Mouse (Mus musculus) bone marrow macrophage, adult 2 months (primary cell): ENCODE data around the gene Nudt16l1. TPM values are rescaled to one million over a fixed set of nuclear protein-coding genes. Genes with fewer than 3 reads are reported as not detected.
A peak's percentile ranks its signal among the peaks of the same experiment; 100 is the strongest.

Source experiments
- H3K27ac ChIP-seq: 2 replicates; pipeline ENCODE4 v1.5.1; 2012; ENCODE audit warnings: low read depth, low read length; ENCODE audit not compliant: insufficient read depth
- H3K4me1 ChIP-seq: 2 replicates; pipeline ENCODE4 v1.6.1; 2012; ENCODE audit warnings: low read length; ENCODE audit not compliant: control insufficient read depth, insufficient read depth
- H3K4me3 ChIP-seq: 2 replicates; pipeline ENCODE4 v1.5.1; 2012; ENCODE audit warnings: mild to moderate bottlenecking, low read length, moderate library complexity; ENCODE audit not compliant: insufficient read depth
- CTCF ChIP-seq: IDR thresholded peaks from 2 replicates; pipeline ENCODE4 v1.5.1; 2012; ENCODE audit warnings: low read depth, mild to moderate bottlenecking, low read length, moderate library complexity
- POLR2A ChIP-seq: IDR thresholded peaks from 2 replicates; pipeline ENCODE4 v1.6.1; 2012; ENCODE audit warnings: mild to moderate bottlenecking, low read depth, low read length, borderline replicate concordance
- polyA plus RNA-seq: library from polyadenylated mRNA; stranded (reverse); fragments of >200 nt; gene quantifications from 2 replicates; pipeline ENCODE4 v1.2.4, GENCODE M21; 2012; ENCODE audit not compliant: missing spikeins, insufficient read depth, insufficient read length

The Nudt16l1 gene
- polyA plus RNA-seq, 1 experiment, result 44.3 TPM

DNA sequence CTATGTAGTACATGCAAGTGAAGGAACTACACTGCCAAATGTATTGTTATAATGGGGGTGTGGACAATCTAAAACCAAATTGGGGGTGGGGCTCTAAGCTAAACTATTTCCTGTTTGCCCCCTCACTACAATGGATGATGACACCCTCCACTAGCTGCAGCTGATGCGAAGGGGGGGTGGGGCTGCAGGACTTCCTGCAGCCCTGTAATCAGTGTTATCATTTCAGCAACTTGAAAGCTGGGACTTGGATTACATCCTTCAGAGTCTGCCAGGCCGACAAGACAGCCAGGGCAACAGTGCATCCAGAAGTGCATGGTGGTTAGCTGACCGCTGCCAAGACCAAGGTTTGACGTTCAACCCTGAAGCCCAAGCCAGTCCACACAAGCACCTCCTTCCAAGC is 33.1 kb downstream of the Nudt16l1 start:
- Histone ChIP-seq H3K27ac (no peak overlapping the region), H3K4me3 (no peak overlapping the region), H3K4me1 (peaks cover 17% of the 10 kb centered on the region)
- TF ChIP-seq CTCF (no peak), POLR2A (no peak)

DNA sequence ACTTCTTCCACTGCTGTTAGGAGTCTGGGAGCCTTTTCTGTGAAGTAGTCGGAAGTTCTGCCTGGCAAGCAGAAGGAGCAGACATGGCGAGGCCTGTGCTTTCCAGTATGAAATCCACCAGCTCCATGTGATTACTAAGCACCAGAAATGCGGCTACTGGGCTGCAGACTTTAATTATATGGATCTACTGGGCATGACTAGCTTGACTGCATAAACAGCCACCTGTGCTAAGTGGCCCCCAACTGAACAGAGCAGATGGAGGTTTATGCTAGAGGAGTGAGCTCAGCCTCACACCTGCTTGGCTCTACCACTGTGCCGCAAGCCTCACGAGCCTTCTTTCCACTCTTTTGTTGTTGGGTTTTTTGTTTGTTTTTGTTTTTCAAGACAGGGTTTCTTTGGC is 36.0 kb downstream of the Nudt16l1 start:
- no peak overlapping the region for H3K27ac ChIP-seq
- no peak for TF ChIP-seq CTCF
- no peak for TF ChIP-seq POLR2A
- peaks cover 9% of the 10 kb centered on the region for H3K4me1 ChIP-seq

GRCm38 (mm10) chr16:4976180-4976579 is 37.6 kb downstream of the Nudt16l1 start:
- Histone ChIP-seq H3K4me1 (peaks cover 4% of the 10 kb centered on the region; the same call in 1 of the 2 replicates), H3K4me3 (no peak overlapping the region), H3K27ac (no peak overlapping the region)
- no peak for TF ChIP-seq CTCF

More for the DNA sequence above, 36.0 kb downstream of the Nudt16l1 start:
- H3K4me3 ChIP-seq, result no peak overlapping the region

DNA sequence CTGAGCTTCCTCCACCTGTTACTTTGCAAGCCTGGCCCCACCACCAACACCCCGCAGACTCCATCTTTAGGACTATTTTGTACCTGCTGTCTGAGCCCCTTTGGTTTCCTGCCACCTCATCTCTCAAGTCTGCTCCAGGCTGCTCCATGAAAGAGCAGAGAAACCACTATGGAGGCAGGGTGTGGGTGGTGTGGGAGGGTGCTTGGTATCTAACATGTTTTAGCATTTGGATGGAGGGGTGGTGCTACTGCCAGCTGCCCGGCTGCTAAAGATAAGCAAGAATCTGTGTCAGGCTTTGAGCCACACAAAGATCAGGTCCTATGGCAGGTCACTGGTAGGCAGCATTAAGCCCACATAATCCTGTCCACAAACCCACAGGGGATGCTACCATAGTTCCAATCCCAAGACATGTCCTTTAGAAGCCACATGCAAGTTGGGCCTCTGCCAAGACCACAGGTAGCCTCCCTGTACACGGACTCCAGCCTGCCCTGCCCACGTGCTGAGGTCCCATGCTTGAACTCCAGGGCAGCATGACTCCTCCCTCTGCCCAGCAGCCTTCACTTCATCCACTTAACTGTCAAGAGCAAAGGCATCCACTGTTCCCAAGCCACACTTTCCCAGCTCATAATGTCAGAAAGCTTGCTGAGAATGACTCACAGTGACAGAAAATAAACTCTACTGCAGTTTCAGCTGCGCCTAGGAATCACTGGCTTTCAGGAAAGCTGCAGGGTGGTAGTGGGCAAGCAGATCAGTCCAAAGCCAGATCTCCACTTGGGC is 39.9 kb downstream of the Nudt16l1 start:
- H3K27ac ChIP-seq, result no peak overlapping the region
- H3K4me1 ChIP-seq, result peaks cover 11% of the 10 kb centered on the region
- no peak overlapping the region for H3K4me3 ChIP-seq
- TF ChIP-seq CTCF (no peak), POLR2A (no peak)

GRCm38 (mm10) chr16:4979755-4980380 is 41.3 kb downstream of the Nudt16l1 start:
- peak; percentile 48; the same call in 1 of the 2 replicates for TF ChIP-seq CTCF
- TF ChIP-seq POLR2A, result no peak
- H3K4me3 ChIP-seq, result no peak overlapping the region
- H3K27ac ChIP-seq, result no peak overlapping the region
- peaks cover 12% of the 10 kb centered on the region for H3K4me1 ChIP-seq

DNA sequence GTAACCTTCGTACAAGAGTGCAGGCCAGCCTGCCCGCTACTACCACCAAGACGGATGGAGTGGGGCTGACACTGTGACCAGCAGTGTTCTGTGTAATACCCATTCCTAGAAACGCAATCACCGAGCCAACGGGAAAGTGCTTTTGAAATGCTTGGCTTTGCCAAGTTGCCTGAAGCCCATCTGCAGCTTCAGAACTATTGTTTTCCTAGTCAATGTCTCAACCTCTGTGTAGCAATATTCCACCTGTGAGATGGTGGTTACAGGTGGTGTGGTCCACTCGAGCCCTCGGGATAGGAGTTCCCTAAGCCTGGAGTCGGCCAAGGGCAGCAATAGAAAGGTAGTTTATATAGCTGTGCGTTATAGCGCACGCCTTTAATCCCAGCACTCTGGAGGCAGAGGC is 46.2 kb downstream of the Nudt16l1 start:
- Histone ChIP-seq H3K4me3 (no peak overlapping the region), H3K27ac (no peak overlapping the region), H3K4me1 (peaks cover 12% of the 10 kb centered on the region)
- TF ChIP-seq CTCF (no peak), POLR2A (no peak)

Other genes starting within 250 kb of the Nudt16l1 start
- gene Nmral1, start 219.4 kb upstream of the Nudt16l1 start, polyA plus RNA-seq, result 16.0 and 18.7 TPM in 2 replicates
- gene Hmox2, start 212.4 kb upstream of the Nudt16l1 start, polyA plus RNA-seq, result 230 and 252 TPM in 2 replicates
- 32.4 and 32.9 TPM in 2 replicates for gene Cdip1, start 148.5 kb upstream of the Nudt16l1 start, polyA plus RNA-seq
- not detected in 2 replicates for gene 4930562C15Rik, start 103.3 kb upstream of the Nudt16l1 start, polyA plus RNA-seq
- gene Ubald1, start 58.4 kb upstream of the Nudt16l1 start, polyA plus RNA-seq, result 68.4 and 72.6 TPM in 2 replicates
- 66.4 and 75.4 TPM in 2 replicates for gene Mgrn1, start 52.5 kb upstream of the Nudt16l1 start, polyA plus RNA-seq
- gene Anks3, start 25.4 kb downstream of the Nudt16l1 start, polyA plus RNA-seq, result 44.1 and 44.2 TPM in 2 replicates
- not detected in 2 replicates for gene Sept12, start 59.1 kb downstream of the Nudt16l1 start, polyA plus RNA-seq
- not detected in 2 replicates for gene Smim22, start 68.5 kb downstream of the Nudt16l1 start, polyA plus RNA-seq
- gene Rogdi, start 74.8 kb downstream of the Nudt16l1 start, polyA plus RNA-seq, result 72.5 and 76.6 TPM in 2 replicates
- gene Glyr1, start 111.1 kb downstream of the Nudt16l1 start, polyA plus RNA-seq, result 84.0 and 94.6 TPM in 2 replicates
- gene Ubn1, start 111.3 kb downstream of the Nudt16l1 start, polyA plus RNA-seq, result 35.1 and 37.6 TPM in 2 replicates
- gene Ppl, start 193.7 kb downstream of the Nudt16l1 start, polyA plus RNA-seq, result not detected in 2 replicates
- gene Sec14l5, start 208.3 kb downstream of the Nudt16l1 start, polyA plus RNA-seq, result not detected in 2 replicates